Mouse (Mus musculus): ENCODE measurements around the gene Bmp2k. TPM values are rescaled to one million over a fixed set of nuclear protein-coding genes. Genes with fewer than 3 reads are reported as not detected.
A peak's percentile ranks its signal among the peaks of the same experiment; 100 is the strongest.

The Bmp2k gene
- total RNA-seq, 2 experiments from 2014 or later, result 10.8 to 11.6 TPM

DNA sequence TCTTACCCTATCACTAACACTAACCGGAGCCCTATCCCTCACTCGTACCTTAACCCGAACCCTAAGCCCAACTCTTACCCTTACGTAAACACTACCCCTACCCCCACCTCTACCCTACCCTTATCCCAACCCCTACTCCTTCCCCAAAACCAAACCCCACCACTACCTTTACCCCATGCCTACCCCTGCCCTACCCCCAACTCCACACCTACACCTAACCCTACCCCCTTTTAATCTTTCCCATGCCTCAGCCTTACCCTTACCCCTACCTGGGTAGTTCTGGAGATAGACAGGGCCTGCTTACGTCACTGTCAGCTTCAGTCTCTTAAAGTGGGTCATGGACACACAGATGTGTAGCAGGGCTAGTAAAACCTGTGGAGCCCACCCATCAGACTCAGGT is 51.4 kb downstream of the Bmp2k start:
- no peak for DNase-seq (ENCODE audit: low spot score in 2 of 2)

DNA sequence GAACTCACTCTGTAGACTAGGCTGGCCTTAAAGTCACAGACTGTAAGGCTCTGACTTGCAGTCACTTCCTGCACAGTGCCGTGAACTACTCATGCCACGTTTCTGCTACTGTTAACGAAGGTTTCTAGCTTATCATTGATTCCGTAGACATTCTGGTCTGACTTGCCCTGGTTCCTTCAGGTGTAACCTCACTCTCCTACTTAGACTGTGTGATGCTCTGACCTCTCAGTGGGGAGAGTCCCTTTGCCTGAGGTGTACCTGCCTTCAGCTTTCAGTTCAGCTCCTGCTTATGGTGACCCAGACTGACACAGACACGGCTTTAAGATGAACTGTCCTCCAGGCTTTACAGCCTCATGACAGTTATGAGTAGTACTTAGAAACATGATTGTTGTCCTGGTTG is 56.7 kb downstream of the Bmp2k start:
- no peak for DNase-seq (ENCODE audit: low spot score in 2 of 2)

DNA sequence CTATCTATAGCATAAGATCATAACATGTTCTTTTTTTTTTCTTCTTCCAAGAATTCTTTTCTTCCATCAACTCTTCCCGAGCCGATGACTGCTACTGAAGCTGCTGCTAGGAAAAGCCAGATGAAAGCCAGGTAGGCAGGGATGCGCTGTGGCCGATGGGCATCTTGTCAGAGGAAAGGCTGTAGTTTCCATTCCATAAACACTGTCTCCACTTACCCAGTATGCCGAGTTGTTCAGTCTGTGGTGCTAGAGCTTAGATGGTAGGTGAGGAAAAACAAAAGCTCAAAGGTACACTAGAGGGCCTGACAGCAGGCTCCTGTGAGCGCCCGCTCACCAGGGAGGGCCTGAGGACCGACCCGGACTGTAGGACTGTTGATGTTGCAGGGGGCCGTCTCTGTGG is 57.3 kb downstream of the Bmp2k start:
- no peak for DNase-seq (ENCODE audit: low spot score in 2 of 2)

DNA sequence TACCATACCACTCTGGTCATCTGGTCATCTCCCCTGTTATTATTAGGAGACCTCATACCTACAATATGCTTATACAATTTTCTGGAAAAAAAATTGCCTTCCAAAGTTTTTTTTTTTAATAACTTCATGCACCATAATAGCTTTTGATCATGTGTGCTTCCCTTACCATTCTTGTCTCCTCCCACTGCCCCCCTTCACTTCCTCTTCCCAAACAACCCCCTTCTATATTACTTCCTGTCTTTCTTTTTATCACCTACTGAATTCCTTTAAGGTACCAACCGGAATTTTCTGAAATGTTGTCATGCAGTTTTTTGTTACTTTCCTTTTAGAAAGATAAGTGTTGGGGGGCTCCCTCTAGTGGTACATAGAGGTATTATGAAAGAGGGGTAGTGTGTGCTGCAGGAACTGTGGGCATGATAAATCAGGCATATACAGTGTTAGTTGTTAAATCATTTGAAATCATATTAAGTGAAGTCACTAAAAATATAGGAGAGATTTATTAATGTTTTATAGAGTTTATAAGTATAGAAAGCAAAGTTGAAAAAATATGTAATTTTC is 58.1 kb downstream of the Bmp2k start:
- peak; percentile 24 to 48 for DNase-seq (ENCODE audit: low spot score in 2 of 2)

DNA sequence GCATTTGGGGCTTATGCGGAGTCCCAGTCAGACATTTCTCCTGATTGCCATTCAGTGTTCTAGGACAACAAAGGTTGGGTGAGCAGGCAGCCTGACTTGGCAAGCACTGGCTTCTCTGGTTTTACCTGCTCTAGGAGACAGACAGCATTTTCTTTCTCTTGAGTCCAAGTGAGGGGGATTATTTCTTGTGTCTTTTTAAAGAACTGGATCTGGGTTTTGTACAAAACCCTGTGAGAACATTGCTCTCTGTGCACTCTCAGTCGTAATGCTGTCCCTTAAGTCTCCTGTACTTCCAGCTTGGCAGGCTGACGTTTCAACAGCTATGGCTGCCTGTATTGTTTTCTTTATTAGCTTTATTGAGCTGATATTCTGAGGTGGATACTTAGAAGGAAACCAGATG is 58.9 kb downstream of the Bmp2k start:
- no peak for DNase-seq (ENCODE audit: low spot score in 2 of 2)

DNA sequence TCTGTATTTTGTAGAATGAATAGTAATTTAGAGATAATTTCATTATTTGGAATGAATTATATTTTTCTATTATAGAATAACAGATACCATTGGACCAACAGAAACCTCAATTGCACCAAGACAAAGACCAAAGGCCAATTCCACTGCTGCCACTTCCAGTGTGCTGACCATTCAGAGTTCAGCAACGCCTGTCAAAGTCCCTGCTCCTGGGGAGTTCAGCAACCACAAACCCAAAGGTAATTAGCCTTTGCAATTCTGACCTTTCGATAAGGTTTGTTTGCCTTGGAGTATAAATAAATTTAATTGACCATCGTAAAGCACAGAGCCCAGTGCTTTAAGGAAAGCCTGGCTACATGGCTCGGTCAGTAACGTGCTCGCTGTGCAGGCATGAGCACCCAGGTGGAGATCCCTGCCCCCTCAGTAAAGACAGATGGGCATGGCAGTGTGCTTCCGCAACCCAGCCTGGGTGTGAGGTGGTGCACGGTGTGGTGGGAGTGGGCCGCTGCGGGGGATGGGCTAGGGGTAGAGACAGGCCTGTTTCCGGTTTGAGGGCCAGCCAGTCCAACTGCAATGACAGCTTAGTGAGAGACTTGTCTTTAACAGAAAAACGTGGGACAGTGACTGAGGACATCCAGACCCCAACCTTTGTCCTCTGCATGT is 59.4 kb downstream of the Bmp2k start:
- DNase-seq (ENCODE audit: low spot score in 2 of 2), result no peak

DNA sequence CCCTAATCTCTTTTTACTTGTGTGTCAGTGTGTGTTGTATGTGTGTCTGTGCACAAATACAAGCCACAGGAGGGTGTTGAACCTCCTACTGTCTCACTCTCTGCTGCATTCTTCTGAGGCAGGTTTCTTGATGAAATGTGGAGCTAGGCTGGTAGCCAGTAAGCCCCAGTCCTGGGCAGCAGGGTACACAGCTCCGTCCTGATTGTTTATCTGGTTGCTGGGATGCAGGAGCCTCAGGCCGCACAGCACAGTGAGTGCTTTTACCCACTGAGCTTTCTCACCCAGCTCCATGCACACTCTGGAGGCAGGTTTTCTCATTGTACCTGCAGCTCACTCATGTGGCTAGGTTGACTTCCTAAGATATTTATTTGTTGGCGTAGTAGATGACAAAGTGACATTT is 63.4 kb downstream of the Bmp2k start:
- DNase-seq (ENCODE audit: low spot score in 2 of 2), result no peak

DNA sequence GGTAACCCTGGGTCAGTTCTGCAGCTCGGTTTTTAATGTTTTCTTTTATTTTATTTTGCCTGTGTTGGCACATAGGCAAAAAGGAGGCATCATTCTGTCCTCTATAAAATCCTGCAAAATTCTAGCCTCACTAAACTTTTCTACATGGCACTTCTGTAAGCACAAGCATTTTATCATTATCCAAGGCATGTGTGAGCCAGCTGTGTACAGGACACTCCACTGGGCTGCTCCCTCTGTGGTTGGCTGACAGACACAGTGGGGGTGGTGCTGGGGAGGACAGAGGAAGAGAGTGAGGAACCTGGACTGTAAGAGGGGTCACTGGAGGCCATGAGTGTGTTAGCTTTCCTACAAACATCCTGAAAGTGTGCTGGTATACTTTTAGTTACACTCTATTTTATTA is 64.6 kb downstream of the Bmp2k start:
- DNase-seq (ENCODE audit: low spot score in 2 of 2), result no peak

DNA sequence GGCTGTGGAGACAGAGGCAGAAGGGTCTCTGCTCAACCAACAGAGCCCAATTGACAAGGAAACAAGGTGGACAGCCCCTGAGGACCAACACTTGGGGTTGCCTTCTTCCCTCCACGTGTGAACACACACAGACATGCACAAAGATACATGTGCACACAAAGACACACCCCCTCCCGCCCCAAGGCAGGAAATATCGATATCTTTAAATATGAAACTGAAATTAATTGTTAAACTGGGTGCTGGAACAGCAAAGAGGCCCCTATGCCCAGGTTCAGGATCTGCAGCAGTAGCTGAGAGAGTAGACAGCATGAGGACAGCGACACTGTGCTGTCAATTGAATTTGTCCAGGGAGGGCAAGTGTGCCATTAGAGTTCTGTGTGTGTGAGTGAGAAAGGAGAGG is 68.3 kb downstream of the Bmp2k start:
- DNase-seq (ENCODE audit: low spot score in 2 of 2), result no peak

DNA sequence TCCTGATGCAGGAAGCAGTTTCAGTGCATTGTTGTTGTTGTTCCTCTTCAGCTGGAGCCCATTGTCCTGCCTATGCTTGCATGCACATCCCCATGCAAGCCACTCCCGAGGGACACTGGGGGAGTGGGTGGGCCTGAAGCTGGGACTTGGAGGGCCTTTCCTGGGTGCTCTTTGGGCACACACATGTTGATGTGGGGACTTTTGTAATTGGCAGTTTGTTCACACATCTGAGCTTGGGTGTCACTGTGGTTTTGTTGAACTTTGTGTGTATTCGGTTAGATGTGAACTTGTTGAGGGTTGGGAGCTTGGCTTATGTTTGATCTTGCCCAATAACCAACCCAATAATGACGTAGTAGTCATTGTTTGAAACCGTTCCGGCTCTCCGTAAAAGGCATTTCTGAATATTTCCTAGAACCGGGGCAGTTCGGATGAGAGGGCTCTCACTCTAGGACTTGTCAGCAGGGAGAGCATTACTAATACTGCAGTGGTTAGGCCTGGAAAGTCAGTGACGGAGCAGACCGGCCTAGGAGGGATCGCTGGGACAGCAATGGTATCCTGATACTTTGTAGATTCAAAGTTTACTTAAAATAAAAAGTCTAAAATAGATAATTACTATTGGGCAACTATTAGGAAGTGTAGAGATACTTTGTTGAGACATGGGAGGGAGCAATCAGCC is 78.1 kb downstream of the Bmp2k start:
- DNase-seq (ENCODE audit: low spot score in 2 of 2), result no peak

DNA sequence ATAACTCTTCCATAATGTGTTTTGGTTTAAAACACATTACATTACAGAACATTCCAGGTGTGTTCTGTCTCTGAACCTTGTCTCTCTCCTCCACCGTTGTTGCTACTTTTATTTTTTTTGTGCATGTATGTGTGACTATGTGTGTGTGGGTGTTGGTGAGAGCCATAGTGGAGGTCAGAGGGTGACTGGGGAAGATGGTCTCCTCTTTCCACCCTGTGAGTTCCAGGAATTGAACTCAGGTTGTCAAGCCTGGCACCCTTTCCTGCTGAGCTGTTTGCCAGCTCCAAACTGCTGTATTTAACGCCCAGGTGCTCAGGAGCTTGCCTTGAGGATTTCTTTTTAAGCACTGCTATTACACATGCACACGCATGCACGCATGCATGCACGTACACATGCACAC is 78.7 kb downstream of the Bmp2k start:
- no peak for DNase-seq (ENCODE audit: low spot score in 2 of 2)

DNA sequence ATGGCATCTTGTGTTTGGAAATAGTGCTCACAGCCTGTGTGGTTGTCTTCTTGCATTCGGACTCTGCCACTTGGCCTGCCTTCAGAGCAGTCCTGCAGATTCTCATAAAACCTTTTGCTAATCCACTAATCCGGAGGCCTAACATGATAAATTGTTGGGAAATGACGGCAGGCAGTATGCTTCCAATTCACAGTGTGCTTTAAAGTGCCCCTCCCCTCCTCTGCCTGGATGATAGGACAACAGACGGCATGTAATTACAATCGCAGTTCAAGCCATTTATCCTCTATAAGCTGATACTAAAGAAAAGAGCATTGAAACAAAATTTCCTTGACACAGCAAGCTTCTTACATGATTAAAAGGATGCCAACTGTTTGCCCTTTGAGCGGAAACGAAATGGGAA is 80.2 kb downstream of the Bmp2k start:
- DNase-seq (ENCODE audit: low spot score in 2 of 2), result no peak

DNA sequence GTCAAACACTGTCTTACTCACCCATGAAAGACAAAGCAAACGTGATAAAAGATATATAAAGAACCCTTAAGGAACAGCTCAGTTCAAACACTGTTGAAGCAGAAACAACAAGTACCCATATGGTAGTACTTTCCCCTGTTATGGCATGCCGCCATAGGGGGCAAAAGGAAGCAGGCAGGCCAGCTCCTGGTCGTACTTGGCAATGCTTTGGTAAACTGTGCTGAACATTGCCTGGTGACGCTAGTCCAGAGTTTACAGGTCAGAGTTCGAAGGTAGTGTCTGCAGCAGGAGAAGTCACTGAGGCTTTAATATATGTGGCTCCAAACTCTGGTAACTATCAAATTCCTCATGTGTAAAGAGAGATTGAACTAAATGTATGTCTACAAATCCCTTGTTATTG is 81.2 kb downstream of the Bmp2k start:
- no peak for DNase-seq (ENCODE audit: low spot score in 2 of 2)

DNA sequence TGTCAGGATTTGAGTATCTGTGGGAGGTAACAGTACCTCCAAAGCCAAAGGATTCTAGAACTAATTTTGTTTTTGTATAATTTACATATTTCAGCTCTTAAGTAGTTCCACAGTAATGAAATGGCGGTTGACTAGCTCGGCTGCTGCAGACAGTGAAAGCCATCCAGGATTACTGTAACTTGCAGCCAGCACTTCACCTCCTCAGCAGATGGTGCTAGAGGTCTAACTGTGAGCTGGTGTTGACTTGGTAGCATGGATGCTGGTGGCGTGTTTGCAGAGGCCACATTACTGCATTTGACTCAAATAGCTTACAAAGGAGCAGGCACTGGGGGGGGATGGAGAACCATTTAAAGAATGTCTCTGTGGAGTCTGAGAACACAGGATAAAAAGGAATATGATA is 84.0 kb downstream of the Bmp2k start:
- DNase-seq (ENCODE audit: low spot score in 2 of 2), result peak; percentile 33 to 58

DNA sequence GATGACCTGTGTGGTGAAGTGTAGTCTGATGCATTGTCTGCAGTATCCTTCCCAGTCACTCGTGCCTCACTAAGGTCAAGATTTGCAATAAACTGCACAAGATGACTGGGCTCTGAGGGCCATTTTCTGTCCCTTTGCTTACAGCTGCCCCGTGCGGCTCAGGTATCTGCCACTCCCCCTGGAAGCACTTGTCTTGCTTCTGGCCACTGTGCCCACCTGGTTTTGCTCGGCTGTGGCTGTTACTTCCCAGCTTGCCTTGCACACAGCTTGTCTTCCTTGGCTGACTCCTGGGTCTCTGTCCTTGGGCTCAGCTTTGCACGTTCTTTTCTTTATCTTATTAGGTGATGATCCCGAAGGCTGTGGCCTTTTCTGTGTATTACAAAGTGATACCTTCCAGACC is 86.2 kb downstream of the Bmp2k start:
- DNase-seq (ENCODE audit: low spot score in 2 of 2), result no peak

DNA sequence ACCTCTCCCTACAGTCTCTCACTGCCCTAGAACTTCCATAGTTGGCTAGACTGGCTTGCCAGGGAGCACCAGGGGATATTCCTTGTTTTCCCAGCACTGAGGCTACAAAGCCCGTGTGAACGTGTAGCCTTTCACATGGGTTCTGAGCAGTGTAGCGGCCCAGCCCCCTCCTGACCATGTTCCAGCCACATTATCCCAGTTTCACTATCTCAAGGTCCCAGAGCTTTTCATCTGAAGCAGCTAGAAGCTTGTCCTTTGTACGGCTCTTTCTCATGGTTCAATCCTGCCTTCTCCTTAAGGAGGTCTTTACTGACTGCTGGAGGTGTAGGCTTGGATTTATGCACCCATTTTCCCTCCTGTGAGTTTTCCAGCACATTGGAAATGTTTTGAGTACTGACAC is 87.1 kb downstream of the Bmp2k start:
- DNase-seq (ENCODE audit: low spot score in 2 of 2), result no peak

DNA sequence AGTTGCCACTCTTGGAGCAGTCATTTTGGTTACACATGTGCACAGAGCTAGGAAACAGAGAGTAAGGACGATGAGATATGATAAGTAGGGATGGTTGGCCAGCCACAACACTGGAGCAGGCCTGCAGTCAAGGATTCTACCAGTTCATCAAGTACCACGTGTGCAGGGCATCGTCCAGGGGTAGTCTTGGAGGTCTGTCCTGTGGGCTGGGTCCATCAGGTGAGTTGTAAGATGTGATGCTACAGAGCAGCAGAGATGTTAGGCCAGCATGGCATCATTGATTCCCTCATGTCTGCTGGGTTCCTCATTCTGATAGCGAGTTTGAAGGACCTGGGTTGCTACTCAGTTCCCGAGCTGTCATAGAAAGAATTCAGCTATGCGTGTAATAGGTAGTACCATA is 87.6 kb downstream of the Bmp2k start:
- no peak for DNase-seq (ENCODE audit: low spot score in 2 of 2)

DNA sequence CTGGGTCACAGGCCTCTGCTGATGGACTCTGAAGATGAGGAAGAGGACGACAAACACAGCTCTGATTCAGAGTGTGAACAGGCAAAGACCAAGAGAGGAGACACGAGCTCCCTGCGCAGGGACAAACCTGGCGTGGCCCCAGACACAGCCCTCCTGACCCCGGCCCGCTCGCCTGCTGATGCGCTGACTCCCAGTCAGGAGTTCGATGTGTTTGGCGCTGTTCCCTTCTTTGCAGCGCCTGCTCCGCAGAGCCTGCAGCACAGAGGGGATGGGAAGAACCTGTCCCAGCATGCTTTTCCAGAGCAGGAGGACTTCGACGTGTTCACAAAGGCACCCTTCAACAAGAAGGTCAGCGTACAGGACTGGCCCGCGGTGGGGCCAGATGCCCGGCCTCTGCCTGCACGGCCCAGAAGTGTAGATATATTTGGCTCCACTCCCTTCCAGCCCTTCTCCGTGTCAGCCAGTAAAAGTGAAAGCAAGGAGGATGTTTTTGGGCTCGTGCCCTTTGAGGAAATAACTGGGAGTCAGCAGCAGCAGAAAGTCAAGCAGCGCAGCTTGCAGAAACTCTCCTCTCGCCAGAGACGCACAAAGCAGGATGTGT is 89.6 kb downstream of the Bmp2k start:
- DNase-seq (ENCODE audit: low spot score in 2 of 2), result no peak

DNA sequence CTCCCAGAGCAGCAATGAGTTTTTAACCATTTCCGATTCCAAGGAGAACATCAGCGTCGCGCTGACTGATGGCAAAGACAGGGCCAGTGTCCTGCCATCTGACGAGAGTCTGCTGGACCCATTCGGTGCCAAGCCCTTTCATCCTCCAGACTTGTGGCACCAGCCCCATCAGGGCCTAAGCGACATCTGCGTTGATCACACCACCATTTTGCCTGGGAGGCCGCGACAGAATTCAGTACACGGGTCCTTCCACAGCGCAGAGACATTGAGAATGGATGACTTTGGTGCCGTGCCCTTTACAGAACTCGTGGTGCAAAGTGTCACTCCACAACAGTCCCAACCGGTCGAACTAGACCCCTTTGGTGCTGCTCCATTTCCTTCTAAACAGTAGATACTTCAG is 90.3 kb downstream of the Bmp2k start:
- no peak for DNase-seq (ENCODE audit: low spot score in 2 of 2)

DNA sequence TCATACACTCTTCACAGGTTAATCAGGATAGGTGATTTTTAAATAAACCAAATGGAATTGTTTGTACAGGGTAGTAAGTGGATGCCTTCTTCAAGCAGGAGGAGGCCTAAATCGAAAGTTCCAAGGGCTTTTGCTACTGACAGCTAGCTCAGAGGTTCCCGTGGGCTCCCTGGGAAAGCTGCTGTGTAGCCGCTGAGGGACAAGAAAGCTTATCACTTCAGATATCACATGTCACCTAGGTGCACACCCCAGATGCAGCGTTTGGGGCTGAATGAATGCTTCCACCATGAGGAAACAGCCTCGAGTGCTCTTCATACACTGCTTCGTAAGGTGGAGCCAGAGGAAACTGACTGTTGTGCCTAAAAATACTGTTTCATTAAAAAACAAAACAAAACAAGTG is 90.7 kb downstream of the Bmp2k start:
- DNase-seq (ENCODE audit: low spot score in 2 of 2), result no peak

DNA sequence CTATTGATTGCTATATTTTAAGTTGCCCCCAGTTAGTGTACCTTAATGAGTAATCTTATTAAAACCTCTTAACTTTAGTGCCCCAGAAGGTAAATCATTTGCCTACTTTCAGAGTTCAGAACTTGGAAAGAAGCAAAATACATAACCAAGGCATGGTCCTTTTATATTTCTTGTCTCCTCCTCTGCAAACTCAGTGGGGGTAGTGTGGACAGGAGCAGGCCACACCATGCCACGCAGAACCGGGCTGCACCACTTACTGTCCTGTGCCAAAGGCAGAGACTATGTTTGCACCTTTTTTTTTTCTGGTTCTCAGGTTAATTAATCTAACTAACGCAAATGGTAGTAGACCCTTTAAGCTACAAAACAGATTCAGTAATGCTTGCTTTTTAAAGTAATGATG is 91.9 kb downstream of the Bmp2k start:
- no peak for DNase-seq (ENCODE audit: low spot score in 2 of 2)

DNA sequence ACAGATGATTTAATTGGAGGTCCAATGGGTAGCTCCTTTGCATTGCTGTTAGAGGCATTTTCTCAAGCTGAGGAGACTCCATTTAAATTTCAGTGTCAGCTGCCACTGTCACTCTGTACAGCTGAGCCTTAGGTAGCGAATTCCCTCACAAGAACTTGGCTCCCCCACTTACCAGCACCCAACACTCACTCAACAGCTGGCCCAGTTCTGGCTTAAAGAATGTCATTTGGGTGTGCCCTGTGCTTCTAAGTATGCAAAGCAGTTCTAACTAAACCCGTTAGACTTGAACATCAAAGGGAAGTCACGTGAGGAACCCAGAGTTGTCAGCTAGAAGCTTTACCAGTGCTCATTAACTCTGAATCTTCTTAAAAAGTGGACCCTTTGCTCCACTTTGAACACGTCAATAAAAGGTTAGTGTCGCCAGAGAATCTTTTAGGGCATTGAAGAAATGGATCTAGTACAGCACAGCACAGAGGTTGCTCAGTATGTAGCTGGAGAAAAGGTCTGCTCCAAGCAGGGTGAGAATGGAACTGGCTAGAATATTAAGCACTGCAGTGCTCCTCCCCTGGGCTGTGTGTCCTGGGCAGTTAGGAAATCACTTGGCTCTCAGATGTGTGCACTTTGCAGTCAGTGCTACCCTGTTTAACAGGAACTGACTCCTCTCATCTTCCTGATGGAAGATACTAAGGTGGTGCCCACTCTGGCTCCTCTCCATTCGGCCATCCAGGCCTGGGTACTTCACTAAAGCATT is 92.7 kb downstream of the Bmp2k start:
- no peak for DNase-seq (ENCODE audit: low spot score in 2 of 2)

Data from left cerebral cortex, adult 18-20 months (tissue).